Mouse (Mus musculus): ENCODE measurements around the gene Pcsk5. TPM values are rescaled to one million over a fixed set of nuclear protein-coding genes. Genes with fewer than 3 reads are reported as not detected.

The Pcsk5 gene
- 16.6 and 32.8 TPM in 2 replicates for polyA plus RNA-seq (2012; rRNA removed)

DNA sequence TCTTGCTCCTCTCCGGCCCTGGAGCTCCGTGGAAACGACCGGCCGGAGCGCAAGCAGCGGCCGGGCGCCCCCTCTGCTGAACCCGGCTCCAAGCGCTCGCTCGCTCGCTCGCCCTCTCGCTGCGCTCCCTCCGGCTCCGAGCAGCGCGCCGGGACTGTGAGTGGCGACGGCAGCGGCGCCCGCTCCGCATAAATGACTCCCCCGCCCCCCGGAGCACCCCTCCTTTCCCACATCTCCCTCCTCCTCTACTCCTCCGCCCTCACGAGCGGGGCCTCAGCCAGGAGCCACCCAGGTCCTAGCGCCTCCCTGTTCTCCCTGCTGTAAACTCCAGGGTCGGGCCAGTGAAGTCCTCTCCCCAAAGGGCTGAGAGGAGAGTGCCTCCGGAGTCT, at the start of gene Pcsk5:
Pcsk5 (minus strand) TSS at position 162 of the 389 bp plus-strand sequence.
- Histone ChIP-seq H3K36me3 (ENCODE audit: control insufficient read depth, insufficient read depth, low read length) (no peaks in the 10 kb centered on the region; the same call in 1 of the 2 replicates), H3K27me3 (ENCODE audit: control insufficient read depth, insufficient read depth, low read length) (no peaks in the 10 kb centered on the region), H3K27ac (ENCODE audit: insufficient read depth, low read depth, low read length) (peak within 1 kb of the TSS; percentile 88), H3K4me1 (ENCODE audit: control insufficient read depth, insufficient read depth, insufficient read length, low read length) (peaks cover 3% of the 10 kb centered on the region; the same call in 1 of the 2 replicates), H3K4me3 (ENCODE audit: low read depth, low read length) (peak within 1 kb of the TSS; percentile 98)
- WGBS: 1% methylated on average over 35 of the region's 36 CpGs
- TF ChIP-seq POLR2A (IDR thresholded peaks at IDR 0.05; ENCODE audit: low read depth, low read length): peak; percentile 92
- no peak for TF ChIP-seq CTCF (IDR thresholded peaks at IDR 0.05; ENCODE audit: extremely low read depth, insufficient read length, insufficient replicate concordance, low read depth, low read length)

DNA sequence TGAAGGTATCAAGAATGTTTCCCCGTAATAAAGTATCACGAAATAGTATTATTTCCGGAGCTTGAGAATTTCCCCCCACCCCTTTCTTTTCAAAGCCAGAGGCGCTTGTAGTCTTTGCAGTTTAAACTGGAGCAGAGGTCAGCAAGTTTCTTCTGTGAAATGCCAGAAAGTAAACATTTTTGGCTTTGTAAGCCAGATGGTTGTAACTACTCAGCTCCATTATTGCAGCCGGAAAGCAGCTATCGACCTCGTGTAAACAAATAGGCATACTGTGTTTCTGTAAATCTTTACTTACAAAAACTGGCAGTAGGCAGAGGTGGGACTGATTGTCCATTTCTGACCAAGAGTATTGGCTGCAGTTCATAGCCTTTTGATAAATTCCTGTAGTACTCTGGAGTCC, 38.4 kb upstream of the Pcsk5 start:
- Histone ChIP-seq H3K36me3 (ENCODE audit: control insufficient read depth, insufficient read depth, low read length) (no peaks in the 10 kb centered on the region), H3K4me1 (ENCODE audit: control insufficient read depth, insufficient read depth, insufficient read length, low read length) (no peaks in the 10 kb centered on the region), H3K4me3 (ENCODE audit: low read depth, low read length) (no peak overlapping the region), H3K27me3 (ENCODE audit: control insufficient read depth, insufficient read depth, low read length) (no peaks in the 10 kb centered on the region), H3K27ac (ENCODE audit: insufficient read depth, low read depth, low read length) (no peak overlapping the region)
- no peak for TF ChIP-seq POLR2A (IDR thresholded peaks at IDR 0.05; ENCODE audit: low read depth, low read length)
- no peak for TF ChIP-seq CTCF (IDR thresholded peaks at IDR 0.05; ENCODE audit: extremely low read depth, insufficient read length, insufficient replicate concordance, low read depth, low read length)
- WGBS: 61% methylated on average over 7 of the region's 7 CpGs

DNA sequence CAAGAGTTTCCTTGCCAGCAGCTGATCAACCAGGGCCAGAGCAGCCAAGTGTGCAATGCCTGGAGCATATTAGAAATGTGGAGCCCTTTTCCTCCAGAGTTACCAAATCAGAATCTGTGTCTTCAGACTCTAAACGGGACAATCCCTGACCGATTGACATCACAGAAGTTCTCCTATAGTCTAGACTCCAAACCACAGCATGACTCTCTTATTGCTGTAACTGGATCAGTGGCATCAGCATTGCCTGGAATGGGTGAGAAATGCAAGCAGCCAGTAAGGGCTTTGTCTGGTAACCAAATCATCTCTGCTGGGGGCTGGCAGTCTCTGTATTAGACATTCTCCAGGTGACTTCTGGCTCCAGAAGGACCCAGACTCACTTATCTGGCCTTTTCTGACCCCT, 37.0 kb upstream of the Pcsk5 start:
- H3K4me3 ChIP-seq (ENCODE audit: low read depth, low read length): no peak overlapping the region
- TF ChIP-seq POLR2A (IDR thresholded peaks at IDR 0.05; ENCODE audit: low read depth, low read length) (no peak), CTCF (IDR thresholded peaks at IDR 0.05; ENCODE audit: extremely low read depth, insufficient read length, insufficient replicate concordance, low read depth, low read length) (no peak)
- H3K4me1 ChIP-seq (ENCODE audit: control insufficient read depth, insufficient read depth, insufficient read length, low read length): no peaks in the 10 kb centered on the region
- no peaks in the 10 kb centered on the region for H3K36me3 ChIP-seq (ENCODE audit: control insufficient read depth, insufficient read depth, low read length)
- no peak overlapping the region for H3K27ac ChIP-seq (ENCODE audit: insufficient read depth, low read depth, low read length)
- H3K27me3 ChIP-seq (ENCODE audit: control insufficient read depth, insufficient read depth, low read length): no peaks in the 10 kb centered on the region
- 55% methylated on average over 2 of the region's 2 CpGs for WGBS

DNA sequence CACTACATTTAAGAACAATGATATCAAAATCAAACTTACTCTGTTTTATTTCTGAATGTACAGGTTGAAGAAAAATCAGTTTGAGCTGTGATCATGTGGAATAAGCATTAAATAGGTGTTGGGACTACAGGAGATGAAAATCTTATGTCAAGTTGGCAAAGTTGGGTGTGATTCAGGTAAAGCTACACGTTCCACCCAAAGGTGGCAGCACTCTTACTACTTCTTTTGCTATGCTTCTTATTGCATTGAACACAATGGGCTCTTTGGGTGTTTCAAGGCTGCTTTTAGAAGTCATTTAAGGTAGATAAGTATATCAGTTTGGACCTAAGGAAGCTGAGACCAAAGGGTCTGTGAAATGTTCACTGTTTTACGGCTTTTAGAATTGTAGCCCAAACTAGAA, 36.3 kb upstream of the Pcsk5 start:
- Histone ChIP-seq H3K36me3 (ENCODE audit: control insufficient read depth, insufficient read depth, low read length) (no peaks in the 10 kb centered on the region), H3K27ac (ENCODE audit: insufficient read depth, low read depth, low read length) (no peak overlapping the region), H3K4me3 (ENCODE audit: low read depth, low read length) (no peak overlapping the region), H3K4me1 (ENCODE audit: control insufficient read depth, insufficient read depth, insufficient read length, low read length) (no peaks in the 10 kb centered on the region), H3K27me3 (ENCODE audit: control insufficient read depth, insufficient read depth, low read length) (no peaks in the 10 kb centered on the region)
- no peak for TF ChIP-seq POLR2A (IDR thresholded peaks at IDR 0.05; ENCODE audit: low read depth, low read length)
- no peak for TF ChIP-seq CTCF (IDR thresholded peaks at IDR 0.05; ENCODE audit: extremely low read depth, insufficient read length, insufficient replicate concordance, low read depth, low read length)
- WGBS: 17% methylated on average over 2 of the region's 2 CpGs

DNA sequence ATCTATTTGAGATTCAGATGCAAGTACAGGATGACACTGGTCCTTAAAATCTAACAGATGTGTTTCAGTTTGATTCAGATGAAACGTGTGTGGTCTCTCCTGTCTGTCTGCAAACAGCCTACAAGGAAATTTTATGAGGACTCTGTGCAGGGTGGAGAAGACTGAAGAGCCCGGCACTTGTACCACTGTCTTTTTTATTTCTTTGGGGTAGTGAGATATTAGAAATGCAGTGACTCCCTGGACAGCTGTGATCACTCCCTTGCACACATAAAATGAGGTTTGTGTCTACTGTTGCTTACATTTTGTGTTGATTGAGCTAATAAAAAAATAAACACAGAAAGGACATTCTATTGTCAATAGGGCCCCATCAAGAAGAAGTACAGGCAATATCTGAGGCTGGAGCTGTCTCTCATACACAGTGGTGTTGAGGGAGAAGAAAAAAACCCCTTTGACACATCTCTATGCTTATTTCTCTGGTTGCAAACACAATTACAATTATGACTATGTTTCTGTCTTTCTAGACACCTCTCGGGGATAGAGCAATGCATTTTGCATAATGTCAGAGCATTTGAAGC, 29.0 kb upstream of the Pcsk5 start:
- no peaks in the 10 kb centered on the region for H3K4me1 ChIP-seq (ENCODE audit: control insufficient read depth, insufficient read depth, insufficient read length, low read length)
- 79% methylated on average over 3 of the region's 3 CpGs for WGBS
- no peak overlapping the region for H3K4me3 ChIP-seq (ENCODE audit: low read depth, low read length)
- no peaks in the 10 kb centered on the region for H3K27me3 ChIP-seq (ENCODE audit: control insufficient read depth, insufficient read depth, low read length)
- no peak for TF ChIP-seq POLR2A (IDR thresholded peaks at IDR 0.05; ENCODE audit: low read depth, low read length)
- no peak overlapping the region for H3K27ac ChIP-seq (ENCODE audit: insufficient read depth, low read depth, low read length)
- no peaks in the 10 kb centered on the region for H3K36me3 ChIP-seq (ENCODE audit: control insufficient read depth, insufficient read depth, low read length)

DNA sequence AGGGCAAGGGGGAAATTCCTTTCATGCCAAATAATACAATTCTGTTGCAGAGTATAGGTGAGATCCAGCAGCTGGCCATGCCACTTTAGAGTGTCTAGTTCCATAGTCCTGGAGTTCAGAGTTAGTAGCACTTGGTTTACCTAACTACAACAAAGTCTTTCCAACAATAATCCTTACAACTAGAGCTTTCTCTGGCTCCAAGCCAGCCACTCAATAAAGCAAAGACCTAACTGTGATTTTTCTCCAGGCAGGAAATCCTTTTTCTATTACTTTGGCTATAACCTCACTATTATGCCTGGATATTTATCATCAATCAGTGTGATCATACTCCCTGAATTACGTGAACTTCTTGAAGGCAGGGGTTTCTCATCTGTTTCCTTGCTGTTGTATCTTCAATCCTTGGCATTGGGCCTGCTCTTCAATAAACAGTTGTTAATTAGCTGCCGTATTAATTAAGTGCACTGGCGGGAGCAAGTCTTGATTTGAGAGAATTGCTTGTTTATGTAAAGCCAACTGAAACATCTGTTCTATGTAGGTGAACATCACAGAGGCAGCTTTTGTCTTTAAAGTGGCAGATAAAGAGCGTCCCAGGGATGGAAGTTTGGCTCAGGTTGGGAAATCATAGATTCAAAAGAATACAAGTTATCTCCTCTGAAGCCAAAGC, 23.1 kb upstream of the Pcsk5 start:
- no peaks in the 10 kb centered on the region for H3K27me3 ChIP-seq (ENCODE audit: control insufficient read depth, insufficient read depth, low read length)

DNA sequence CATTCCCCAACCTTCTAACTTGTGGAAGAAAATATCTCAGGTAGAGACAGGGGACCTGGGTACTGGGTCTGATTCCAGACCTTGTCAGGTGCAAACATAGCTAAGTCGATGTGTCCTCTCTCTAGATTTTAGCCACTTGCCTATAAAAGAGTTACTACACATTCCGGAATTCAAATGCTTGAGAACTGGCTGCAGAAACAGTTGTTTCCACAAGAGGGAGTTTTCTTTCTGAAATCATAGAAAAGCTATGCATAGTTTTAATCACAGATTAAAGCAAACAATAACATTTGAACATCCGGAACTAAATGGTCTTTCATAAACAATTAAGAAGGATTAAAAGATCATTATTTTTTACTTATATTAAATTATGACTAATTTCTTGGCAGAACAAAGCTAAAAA, 19.3 kb upstream of the Pcsk5 start:
- Histone ChIP-seq H3K4me3 (ENCODE audit: low read depth, low read length) (no peak overlapping the region), H3K27ac (ENCODE audit: insufficient read depth, low read depth, low read length) (no peak overlapping the region), H3K27me3 (ENCODE audit: control insufficient read depth, insufficient read depth, low read length) (no peaks in the 10 kb centered on the region), H3K4me1 (ENCODE audit: control insufficient read depth, insufficient read depth, insufficient read length, low read length) (no peaks in the 10 kb centered on the region), H3K36me3 (ENCODE audit: control insufficient read depth, insufficient read depth, low read length) (no peaks in the 10 kb centered on the region)
- WGBS: 42% methylated on average over 3 of the region's 3 CpGs
- no peak for TF ChIP-seq POLR2A (IDR thresholded peaks at IDR 0.05; ENCODE audit: low read depth, low read length)
- no peak for TF ChIP-seq CTCF (IDR thresholded peaks at IDR 0.05; ENCODE audit: extremely low read depth, insufficient read length, insufficient replicate concordance, low read depth, low read length)

More for the DNA sequence above, 23.1 kb upstream of the Pcsk5 start:
- H3K36me3 ChIP-seq (ENCODE audit: control insufficient read depth, insufficient read depth, low read length): no peaks in the 10 kb centered on the region
- no peaks in the 10 kb centered on the region for H3K4me1 ChIP-seq (ENCODE audit: control insufficient read depth, insufficient read depth, insufficient read length, low read length)
- H3K27ac ChIP-seq (ENCODE audit: insufficient read depth, low read depth, low read length): no peak overlapping the region
- H3K4me3 ChIP-seq (ENCODE audit: low read depth, low read length): no peak overlapping the region
- TF ChIP-seq CTCF (IDR thresholded peaks at IDR 0.05; ENCODE audit: extremely low read depth, insufficient read length, insufficient replicate concordance, low read depth, low read length) (no peak), POLR2A (IDR thresholded peaks at IDR 0.05; ENCODE audit: low read depth, low read length) (no peak)
- 42% methylated on average over 4 of the region's 4 CpGs for WGBS
